Mouse (Mus musculus) heart, adult 11 months (tissue): ENCODE measurements at regions not wholly inside any gene's neighbourhood (a gene's known extent, or its start where the extent isn't known, plus 50 kb on each side); places are given as distances from the start of the nearest gene placed in this dataset.
A peak's percentile ranks its signal among the peaks of the same experiment; 100 is the strongest.

Experiments used
- DNase-seq: peaks from one replicate; pipeline ENCODE4 v3.0.0; 2022

DNA sequence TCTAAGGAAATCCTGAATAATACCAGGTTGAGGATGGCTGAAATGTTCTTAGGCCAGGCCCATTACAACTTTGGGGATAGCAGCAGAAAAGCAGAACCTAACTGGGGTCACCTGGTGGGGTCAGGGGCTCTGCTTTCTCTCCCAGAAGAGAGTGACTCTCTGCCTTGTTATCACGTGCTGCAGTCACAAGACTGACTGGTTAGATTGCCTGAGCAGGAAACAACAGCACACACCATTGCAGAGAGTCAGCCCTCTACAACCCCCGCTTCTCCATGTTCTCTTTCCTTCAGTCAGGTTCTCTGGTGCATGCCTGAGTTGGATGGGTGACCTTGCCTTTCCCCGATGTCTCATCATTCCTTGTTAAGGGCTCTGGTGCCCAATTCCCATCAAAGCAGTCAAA lies 91.2 kb upstream of the Hsd17b12 start:
- DNase-seq = peak; percentile 58

DNA sequence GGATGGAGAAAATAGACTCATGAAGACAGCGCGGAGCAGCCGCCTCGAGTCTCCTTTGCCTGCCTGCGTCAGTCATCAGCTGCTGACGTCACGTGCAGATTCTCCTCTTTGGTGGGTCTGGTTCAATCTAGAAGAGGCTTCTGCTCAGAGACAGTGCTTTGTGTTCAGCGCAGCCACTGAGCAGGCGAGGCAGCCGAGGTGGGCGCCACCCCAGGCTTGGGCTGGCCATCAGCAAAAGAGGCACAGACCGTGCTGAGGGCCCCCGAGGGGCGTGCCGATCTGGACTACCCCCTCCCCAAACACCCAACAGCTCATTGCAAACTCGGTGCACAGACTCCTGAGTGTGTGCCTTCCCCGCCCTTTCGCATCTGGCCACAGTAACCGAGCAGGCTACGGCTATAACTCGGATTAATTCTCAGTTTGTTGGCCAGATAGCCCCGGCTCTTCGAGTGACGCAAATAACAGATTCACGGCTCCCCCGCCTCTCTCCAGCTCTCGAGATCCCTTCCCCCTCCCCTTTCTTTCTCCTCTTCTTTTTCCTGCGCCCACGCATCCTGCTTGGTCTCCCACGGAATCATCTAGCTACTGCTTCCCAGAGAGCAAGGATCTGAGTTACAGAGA lies 89.2 kb upstream of the Hsd17b12 start:
- peak; percentile 67 for DNase-seq

DNA sequence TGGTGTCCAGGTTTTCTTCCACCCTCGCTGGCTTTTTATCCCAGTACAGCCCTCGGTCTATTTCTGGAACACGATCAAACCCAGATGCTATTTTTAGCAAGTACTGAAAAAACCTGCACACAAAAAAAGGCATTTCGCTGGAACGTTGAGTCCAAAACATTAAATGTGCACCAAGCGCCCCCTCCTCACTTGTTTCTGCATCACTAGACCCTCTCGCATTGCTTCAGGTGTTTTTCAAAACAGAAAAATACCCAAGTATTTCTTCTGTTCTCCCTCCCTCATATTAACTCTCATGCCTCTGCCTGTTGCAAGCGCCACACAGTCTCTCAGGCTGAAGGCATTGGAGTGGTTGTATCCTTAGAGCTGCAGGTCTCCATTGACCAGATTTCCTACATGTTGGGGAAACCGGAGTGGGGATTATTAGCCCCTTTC lies 88.4 kb upstream of the Hsd17b12 start:
- DNase-seq = peak; percentile 61

DNA sequence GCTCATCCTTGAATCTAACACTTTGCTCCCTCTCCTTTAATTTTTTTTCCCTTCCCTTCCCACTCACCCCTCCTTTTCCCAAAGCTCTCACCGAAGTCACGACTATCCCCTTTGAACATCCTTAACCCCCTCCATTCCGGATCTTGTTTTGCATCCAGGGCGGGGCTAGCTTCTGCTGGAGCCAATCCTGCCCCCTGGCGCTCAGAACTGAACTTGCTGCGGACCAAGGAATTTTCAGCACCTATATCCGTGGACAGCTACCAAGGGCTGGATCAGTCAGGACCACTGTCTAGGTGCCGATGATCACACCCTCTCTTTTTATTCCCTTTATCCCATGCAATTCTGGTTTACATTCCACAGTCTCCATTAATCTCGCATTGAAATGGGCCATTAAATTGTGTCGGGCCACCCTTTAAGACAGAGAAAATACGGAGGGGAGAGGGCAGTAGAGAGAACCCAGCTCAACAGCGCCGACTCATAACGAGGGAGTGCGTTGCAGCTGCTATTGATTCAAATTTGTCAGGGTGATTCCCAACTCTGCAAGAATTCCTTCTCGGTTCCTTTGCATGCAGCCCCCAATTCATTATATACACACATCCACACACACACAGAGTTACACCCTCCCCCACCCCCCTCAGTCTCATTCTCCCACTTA lies 87.7 kb upstream of the Hsd17b12 start:
- DNase-seq = peak; percentile 91

DNA sequence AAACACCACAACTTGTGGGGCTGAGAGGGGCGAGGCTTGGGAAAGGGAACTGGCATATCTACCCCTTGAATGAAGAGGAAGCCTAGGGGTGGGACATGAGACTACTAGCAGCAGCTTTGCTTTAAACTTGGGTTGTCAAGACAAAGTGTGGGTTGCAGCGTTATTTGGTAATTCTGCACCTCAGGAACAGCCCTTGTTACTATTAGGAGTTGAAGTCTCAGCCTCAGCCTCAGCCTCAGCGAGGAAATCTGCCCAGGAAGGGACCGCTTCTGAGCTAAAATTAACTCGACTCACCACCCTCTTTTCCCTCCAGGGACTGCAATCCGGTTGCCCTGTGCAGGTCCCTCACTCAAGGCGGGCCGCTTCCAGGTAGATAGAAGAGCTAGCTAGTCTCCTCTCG lies 86.4 kb upstream of the Hsd17b12 start:
- DNase-seq = no peak

DNA sequence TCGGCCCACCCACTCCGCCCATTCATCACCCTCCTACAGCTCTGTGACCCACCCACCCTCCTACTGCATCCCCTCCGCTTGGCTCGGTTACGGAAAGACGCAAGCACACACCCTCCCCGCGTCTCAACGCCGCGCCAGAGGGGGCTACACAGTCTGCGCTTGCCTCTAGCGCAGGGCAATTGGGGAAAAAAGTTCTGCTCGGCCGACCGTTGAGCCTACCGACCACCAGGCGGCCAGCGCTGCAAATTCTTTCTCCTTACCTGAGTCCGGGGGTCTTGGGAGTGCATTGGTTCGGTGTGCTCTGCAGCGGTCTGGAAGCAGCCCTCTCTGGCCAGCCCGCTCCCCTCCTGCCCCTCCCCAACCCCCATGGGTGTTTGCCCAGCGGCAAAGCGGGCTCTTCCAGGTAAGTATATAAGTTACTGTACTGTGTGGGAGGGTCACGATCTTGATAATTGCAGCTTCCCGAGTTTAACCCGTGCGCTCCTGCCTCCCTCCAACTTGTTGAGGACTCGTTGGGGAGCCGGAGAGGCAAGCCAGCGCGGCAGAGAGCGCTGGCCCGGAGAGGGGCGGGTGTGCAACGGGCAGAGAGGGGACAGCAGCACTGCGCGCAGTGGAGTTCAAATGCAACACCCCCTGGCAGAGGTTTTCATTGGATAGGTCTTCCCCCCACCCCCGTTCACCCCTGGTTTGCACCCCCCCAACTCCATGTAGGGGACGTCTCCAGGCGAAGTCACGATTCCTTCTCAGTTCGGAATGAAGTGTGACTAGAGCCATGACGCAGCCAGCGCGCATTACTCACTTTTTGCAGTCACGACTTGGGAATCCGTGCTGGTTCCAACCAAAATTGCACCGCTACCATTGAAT lies 85.5 kb upstream of the Hsd17b12 start:
- DNase-seq = no peak

DNA sequence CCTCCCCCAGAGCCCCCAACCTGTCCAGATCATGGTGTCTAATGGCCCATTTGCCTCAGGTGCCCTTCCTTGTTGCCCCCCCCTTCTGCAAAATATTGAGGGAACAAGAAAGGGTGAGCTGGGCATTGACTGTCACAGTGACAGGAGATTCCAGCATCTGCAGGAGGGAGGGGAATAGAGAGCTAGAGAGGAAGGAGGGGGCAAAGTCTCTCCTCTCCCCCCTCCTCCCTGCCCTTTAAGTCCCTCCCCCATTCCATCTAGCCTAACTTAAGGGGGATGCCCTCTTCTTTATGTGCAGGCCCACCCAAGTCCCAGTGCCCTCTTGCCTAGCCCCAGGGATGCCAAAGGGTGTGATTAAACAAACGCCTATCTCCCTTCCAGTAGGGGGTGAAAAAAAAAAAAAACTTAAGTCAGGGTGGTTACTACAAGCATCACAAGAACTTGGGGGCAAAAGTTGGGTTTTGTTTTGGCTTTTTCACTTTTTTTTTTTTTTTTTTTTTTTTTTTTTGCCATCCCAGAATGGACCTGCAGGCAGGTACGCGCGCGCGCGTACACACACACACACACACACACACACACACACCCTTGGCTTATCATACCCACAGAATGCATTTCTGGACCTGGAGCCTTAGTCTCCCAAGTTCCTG lies 84.8 kb upstream of the Hsd17b12 start:
- DNase-seq = no peak

DNA sequence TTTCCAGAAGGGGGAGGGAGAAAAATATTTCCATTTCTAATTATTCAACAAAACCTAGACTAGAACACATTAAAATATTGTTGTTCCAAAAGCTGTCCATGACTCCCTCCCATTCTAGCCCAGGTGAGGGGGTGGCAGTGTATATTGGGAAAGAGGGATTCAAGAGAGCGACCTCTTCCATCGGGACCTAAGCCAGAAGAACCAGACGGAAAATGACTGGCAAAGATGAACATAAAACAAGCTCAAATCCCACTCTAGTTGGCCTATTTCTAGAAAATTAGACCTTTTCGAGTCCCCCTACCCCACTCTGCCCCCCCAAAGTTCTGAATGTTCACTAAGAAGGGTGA lies 84.3 kb upstream of the Hsd17b12 start:
- DNase-seq = no peak

DNA sequence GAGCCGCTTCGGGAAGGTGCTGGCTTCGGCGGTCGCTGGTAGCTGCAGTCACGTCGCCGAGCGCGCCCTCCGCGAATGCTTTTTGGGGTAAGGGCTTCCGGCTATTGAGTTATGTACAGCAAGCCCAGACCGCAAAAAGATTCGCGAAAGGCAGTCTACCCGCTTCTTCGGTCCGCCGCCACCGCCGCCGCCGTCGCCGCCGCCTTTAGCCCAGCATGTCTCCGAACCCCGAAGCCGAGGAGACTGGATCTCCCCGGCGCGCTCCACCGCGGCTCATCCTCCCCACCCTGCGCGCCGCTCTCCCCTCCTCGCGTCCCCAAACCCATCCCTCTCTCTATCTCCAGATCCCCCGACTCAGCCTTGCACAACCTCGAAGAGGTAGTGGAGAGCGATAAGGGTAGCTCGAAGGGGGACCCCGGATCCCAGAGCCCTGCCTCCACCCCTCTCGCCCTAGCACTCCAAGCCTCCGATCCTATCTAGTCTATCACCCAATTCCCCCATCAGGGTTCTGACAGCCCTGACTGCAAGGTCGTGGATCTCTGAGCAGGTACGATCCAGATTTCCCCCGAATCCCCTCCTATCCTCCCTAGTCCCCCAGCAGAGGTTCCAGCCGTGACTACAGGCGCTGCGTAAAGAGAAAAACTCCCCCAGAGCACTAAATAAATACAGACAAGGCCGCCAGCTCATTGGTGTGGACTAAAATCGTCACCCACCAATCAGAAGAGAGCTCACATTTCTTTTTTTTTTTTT lies 83.7 kb upstream of the Hsd17b12 start:
- DNase-seq = no peak

DNA sequence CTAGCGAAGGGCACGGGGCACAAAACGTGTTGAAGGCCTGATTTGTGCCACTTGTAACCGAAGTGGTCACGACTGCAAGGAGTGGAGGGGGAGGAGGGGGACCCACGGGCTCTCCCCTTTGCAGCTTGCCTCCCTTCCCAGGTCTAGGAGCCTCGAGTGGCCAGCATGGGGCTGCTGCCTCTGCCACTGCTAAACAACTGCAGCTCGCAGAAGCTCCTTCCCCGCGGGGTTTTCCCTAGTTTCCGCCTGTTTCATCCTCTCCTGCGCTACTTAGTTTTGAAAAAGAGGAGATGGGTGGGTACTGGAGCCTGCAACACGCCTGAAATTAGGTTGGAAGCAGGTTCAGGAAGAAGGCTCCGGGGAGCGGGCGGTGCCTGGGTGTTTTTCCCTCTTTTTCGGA lies 82.6 kb upstream of the Hsd17b12 start:
- no peak for DNase-seq

DNA sequence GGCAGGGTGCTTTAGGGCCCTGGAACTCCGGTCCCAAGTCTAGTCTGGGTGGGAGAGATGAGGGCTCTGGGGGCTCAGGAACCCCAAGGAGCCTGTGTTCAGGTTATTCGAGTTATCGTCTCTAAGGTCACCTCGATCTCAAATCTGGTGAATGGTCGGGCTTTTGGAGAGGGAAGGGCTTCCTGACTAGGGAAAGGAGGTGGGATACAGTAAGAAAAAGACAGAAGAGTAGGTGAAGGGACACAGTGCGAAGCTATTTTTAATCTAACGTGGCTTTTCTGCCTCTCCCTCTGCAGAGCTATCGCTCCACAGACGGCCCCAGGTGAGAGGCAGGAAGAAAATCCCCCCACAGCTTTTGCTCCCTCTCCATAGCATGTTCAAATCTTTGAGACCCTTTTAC lies 81.8 kb upstream of the Hsd17b12 start:
- no peak for DNase-seq

DNA sequence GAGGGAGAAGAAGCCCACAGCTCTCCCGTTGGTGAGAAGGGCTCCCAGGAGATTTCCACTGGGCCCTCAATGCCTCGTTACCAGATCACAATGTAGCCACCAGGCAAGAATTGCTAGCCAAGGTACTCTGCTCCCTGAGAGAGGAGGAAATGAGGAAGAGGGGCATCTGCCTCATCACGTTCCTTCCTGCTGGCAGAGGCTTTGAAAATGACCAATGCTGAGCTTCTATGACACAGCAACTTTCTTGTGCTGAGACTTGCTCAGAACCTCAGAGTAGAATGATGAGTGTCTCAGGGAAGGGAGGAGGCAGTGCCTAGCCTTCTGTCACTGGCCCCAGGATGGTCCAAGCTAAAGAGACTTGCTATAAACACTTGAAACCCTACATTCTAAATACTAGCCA lies 78.7 kb upstream of the Hsd17b12 start:
- DNase-seq = no peak

DNA sequence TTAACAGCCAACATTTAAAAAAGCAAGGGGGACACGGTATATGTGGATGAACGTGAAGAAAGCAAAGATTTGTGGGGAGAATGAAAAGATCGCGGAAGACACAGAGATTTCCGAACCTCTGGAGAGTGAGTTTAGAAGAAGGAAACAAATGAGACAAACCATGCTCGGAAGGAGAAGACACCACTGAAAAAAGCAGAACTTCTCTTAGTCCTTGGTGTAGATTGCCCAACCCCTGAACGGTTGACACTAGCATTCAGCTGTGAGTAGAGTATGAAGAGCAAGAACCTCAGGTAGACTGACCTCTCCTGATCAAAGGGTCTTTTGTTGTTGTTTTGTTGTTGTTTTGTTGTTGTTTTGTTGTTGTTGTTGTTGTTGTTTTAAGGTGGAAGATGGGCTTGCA lies 75.8 kb upstream of the Hsd17b12 start:
- no peak for DNase-seq

DNA sequence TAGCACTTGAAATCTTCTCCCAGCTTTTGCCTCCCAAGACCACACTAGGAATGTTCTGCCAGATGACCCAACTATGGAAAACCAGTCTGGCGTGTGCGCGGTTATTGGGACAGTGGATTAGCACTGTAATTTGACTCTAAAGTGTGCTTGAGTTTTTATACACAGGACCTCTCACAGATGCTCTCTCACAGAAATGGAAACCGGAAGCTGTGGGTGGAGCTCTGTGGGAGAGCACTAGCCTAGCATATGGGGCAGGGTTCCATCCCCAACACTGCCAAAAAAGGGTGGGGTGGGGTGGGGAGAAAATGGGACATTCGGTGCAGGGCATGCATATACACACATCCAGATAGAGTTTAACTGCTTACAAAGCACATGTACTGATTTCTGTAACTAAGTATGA lies 61.7 kb upstream of the Hsd17b12 start:
- no peak for DNase-seq

DNA sequence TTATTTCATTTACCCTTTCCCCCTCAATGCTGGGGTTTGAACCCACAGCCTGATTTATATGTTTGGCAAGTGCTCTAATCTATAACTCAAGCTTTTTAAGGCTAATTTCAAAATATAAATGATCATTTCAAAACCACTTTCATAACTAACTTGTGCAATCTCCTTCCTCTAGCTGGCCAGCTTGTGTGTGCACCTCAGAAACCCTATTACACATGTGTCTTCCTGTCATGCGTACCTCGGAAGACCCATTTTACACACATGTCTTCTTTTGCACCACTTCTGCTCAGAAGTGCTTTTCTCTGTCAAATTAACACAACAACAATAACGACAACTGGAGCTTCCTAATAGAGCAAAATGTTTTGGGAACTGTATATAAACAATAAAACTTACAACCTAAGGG lies 59.7 kb upstream of the Hsd17b12 start:
- no peak for DNase-seq

DNA sequence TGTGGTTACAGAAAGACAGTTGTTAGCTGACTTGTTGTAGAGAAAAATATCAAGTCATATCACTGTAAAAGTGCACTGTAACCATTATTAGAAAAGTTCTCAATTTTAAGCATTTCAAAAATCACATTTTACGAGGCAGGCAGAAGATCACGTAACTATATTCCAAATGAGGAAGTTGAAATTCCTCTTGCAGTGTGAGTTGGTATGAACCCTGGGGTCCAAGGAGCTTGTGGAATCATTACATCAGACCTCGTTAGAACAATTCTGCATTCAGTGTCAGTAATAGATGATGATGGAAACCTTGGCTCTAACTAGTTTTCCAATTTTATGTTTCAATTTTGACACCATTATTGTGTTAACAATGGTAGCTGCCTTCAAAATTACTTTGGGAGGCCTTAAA lies 57.7 kb upstream of the Hsd17b12 start:
- no peak for DNase-seq
